Mouse (Mus musculus) hindbrain, embryonic 13.5 days (tissue): ENCODE data around the gene Dnmt3b. TPM values are rescaled to one million over a fixed set of nuclear protein-coding genes. Genes with fewer than 3 reads are reported as not detected.
"Not testable (repeated sequence)": the region's sequence is repeated elsewhere in the genome, so short reads cannot be mapped to it uniquely, and the experiment has no call there.

Experiments
- ATAC-seq: fragments of 200-750 bp; cut with Nextera tagmentation; 2 replicates; pipeline ENCODE4 v1.8.0; 2017; ENCODE audit warnings: moderate TSS enrichment; ENCODE audit not compliant: low FRiP score
- H3K27ac ChIP-seq: fragments of 300-500 bp; sonication (generic); 2 replicates; pipeline ENCODE4 v1.5.1; 2015; ENCODE audit warnings: inconsistent platforms, mild to moderate bottlenecking, moderate library complexity
- H3K27me3 ChIP-seq: fragments of 300-500 bp; sonication (generic); 2 replicates; pipeline ENCODE4 v1.6.1; 2015; ENCODE audit warnings: mild to moderate bottlenecking, inconsistent platforms
- H3K36me3 ChIP-seq: fragments of 300-500 bp; sonication (generic); 2 replicates; pipeline ENCODE4 v1.6.1; 2015; ENCODE audit warnings: mild to moderate bottlenecking, inconsistent platforms
- H3K4me1 ChIP-seq: fragments of 300-500 bp; sonication (generic); replicated peaks from 2 replicates; pipeline ENCODE4 v1.6.1; 2015; ENCODE audit warnings: inconsistent platforms
- H3K4me2 ChIP-seq: fragments of 300-500 bp; sonication (generic); 2 replicates; pipeline ENCODE4 v1.6.1; 2015; ENCODE audit warnings: inconsistent platforms, mild to moderate bottlenecking, moderate library complexity
- H3K4me3 ChIP-seq: fragments of 300-500 bp; sonication (generic); 2 replicates; pipeline ENCODE4 v1.5.1; 2015; ENCODE audit warnings: mild to moderate bottlenecking, inconsistent platforms
- H3K9ac ChIP-seq: fragments of 300-500 bp; sonication (generic); 2 replicates; pipeline ENCODE4 v1.6.1; 2015; ENCODE audit warnings: mild to moderate bottlenecking, inconsistent platforms
- H3K9me3 ChIP-seq: fragments of 300-500 bp; sonication (generic); 2 replicates; pipeline ENCODE4 v1.6.1; 2016; ENCODE audit warnings: inconsistent platforms
- WGBS: fragments of 180-500 bp; shearing (Covaris S2); methylation state at CpG from one replicate; pipeline ENCODE4 v1.1.7; 2015; 5-methylcytosine and 5-hydroxymethylcytosine counted together
- polyA plus RNA-seq: library from polyadenylated mRNA; unstranded; fragments of >200 nt; fragmentation: Nextera tagmentation; extraction: Ambion mirVana; gene quantifications from 2 replicates; pipeline ENCODE4 v1.2.1, GENCODE M21; 2015

The Dnmt3b gene
- polyA plus RNA-seq, 1 experiment from 2014 or later: 4.4 TPM

DNA sequence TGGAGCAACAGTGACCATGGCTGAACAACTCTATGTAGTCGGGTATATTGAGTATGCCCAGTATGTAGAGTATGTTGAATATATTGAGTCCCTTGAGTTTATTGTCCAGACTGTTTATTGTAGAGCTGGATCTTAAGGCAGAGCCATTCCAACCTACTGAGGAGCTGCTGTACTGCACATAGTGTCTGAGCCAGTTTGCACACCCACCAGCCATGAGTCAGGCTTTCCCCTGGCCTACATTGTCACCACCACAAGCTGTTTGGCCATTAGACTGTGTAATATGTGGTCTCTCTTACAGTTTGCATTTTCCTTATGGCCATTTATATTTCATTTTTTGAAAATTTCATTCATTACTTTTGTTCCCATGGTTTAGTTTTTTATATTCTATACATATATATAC is 30.7 kb downstream of the Dnmt3b start:
- no peaks in the 10 kb centered on the region for H3K27me3 ChIP-seq
- ATAC-seq: no peak
- WGBS: 98% methylated on average over 1 of the region's 1 CpGs

DNA sequence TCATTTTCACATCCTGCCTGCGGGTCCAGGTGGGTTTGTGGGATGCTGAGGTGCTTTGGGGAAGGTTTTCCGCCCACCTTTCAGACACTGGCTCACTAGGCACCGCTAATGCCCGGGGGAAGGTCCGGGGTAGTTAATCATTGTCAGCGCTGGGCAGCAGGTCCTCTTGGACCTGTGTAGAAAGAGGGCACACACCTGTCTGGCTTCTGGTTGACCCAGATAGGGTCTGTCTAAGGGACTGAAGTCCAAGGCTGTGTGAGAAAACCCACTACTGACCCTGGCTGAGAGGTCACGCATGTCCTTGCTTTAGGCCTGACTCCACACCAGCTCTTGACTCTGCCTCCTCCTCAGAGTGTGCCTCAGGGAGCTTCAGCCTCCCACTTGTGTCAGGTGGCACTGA is 44.2 kb downstream of the Dnmt3b start:
- not testable (repeated sequence) for H3K9ac ChIP-seq, H3K27ac ChIP-seq, H3K9me3 ChIP-seq, ATAC-seq, H3K27me3 ChIP-seq, H3K36me3 ChIP-seq, H3K4me3 ChIP-seq, H3K4me1 ChIP-seq, H3K4me2 ChIP-seq
- 88% methylated on average over 7 of the region's 7 CpGs for WGBS

More for the DNA sequence above, 30.7 kb downstream of the Dnmt3b start:
- Histone ChIP-seq H3K9me3 (no peaks in the 10 kb centered on the region), H3K36me3 (peaks cover 18% of the 10 kb centered on the region), H3K4me3 (no peak overlapping the region), H3K27ac (no peak overlapping the region), H3K4me2 (no peak overlapping the region), H3K9ac (no peak overlapping the region), H3K4me1 (no peaks in the 10 kb centered on the region)

DNA sequence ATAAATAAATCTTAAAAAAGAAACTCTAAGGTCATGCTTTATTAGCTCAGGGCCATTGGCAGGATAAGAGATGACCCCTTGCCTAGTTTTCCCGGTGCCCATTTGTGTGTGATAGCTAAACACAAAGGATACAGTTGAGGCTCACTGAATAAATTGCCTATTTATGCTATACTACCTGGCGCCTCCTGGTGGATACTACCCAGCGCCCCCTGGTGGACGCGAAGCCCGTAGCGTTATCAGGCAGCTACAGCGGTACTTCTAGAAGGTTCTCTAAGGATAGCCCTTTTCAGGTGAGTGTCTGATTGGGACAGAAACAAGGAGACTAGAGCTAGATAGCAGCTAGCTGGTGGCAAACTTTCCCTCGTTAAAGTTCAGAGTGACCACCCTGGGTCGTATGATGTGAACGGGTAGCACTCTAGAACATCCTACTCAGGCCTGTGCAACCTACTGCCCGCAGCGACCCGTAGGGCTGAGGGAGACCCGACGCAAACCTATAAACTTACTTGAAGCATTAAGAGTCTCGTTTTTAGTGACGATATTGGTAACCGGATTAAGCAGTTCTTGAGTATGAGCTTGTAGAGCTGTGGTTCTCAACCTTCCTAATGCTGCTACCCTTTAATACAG is 45.3 kb downstream of the Dnmt3b start:
- Histone ChIP-seq H3K27ac (no peak overlapping the region), H3K9ac (no peak overlapping the region), H3K27me3 (no peaks in the 10 kb centered on the region), H3K4me1 (no peaks in the 10 kb centered on the region), H3K4me2 (no peak overlapping the region), H3K4me3 (no peak overlapping the region), H3K36me3 (no peaks in the 10 kb centered on the region), H3K9me3 (no peaks in the 10 kb centered on the region)
- WGBS: 68% methylated on average over 19 of the region's 19 CpGs
- ATAC-seq: no peak

DNA sequence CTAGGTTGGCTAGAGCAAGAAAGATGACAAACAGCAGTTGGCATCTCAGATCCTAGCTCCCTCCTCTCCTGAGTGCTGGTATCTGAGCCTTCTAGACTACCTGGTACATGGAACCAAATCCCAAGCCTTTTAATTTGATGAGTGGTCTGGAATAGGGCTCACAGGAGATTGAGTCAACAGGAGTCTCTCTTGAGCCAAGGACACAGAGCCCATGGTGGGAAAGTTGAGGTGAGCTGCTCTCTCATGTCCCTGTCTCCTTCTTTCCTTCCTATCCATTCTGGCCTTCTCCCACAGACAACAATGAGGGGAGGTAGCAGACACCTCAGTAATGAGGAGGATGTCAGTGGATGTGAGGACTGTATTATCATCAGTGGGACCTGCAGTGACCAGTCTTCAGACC is 47.1 kb downstream of the Dnmt3b start, which contains the start of gene Dnmt3c:
TSS of gene Dnmt3c (plus strand) at position 301 of the 400 bp plus-strand sequence.
- no peak for ATAC-seq
- Histone ChIP-seq H3K4me1 (no peaks in the 10 kb centered on the region), H3K27me3 (no peaks in the 10 kb centered on the region), H3K4me3 (no peak within 1 kb of the TSS), H3K36me3 (no peaks in the 10 kb centered on the region), H3K4me2 (no peak within 1 kb of the TSS), H3K27ac (no peak within 1 kb of the TSS), H3K9me3 (no peaks in the 10 kb centered on the region), H3K9ac (no peak within 1 kb of the TSS)

DNA sequence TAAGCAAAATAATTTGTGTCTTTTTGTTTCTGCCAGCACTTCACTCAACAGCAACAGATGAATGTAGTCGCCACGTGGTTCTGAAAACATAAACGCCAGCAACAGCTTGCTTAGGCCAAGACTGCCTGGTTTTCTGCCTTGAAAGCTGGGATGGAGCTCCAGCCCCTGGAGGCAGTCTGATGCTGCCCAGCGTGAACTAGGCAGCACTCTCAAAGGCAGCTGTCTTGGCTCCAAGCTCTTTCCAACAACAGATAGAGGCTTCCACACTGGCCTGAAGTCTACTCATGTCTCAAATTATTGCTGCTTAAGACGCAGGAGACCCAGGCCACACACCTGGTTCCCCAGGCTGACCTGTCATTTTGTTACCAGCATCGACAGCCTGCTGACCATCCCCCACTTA is 54.1 kb downstream of the Dnmt3b start:
- 42% methylated on average over 6 of the region's 6 CpGs for WGBS
- H3K9me3 ChIP-seq: no peaks in the 10 kb centered on the region
- H3K27ac ChIP-seq: no peak overlapping the region
- H3K4me1 ChIP-seq: no peaks in the 10 kb centered on the region
- H3K4me3 ChIP-seq: no peak overlapping the region
- H3K4me2 ChIP-seq: no peak overlapping the region
- ATAC-seq: no peak
- no peak overlapping the region for H3K9ac ChIP-seq
- no peaks in the 10 kb centered on the region for H3K36me3 ChIP-seq
- no peaks in the 10 kb centered on the region for H3K27me3 ChIP-seq

DNA sequence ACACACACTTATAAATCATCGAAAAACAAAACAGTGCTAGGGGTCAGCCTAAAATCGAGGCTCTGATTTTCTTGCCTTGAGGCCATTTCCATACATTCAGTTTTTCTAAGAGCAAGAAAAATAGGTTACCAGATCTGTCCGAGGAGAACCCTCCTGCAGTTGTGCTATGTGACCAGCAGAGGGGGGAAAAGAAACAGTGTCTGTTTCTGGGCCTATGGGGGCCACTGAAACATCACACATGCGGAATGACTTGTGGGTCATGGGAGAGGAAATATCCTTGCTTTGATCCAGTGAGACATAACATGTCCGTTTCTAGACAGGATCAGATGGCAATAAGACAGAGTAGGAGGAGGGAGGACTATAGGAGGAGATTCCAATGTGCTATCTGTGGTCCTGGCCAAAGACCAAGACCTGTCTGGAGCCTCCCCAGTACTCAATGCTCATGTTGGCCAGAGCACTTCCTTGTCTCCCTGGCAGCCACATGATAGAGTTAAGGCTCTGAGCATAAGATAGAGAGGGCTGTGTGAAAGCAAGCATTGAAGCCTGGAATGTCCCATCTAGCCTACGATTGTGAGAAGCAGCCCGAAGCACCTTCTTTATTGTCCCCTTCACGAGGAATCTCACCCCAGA is 61.6 kb downstream of the Dnmt3b start:
- Histone ChIP-seq H3K4me1 (peaks cover 19% of the 10 kb centered on the region), H3K36me3 (no peaks in the 10 kb centered on the region), H3K9me3 (no peaks in the 10 kb centered on the region), H3K27ac (no peak overlapping the region), H3K27me3 (no peaks in the 10 kb centered on the region), H3K4me2 (no peak overlapping the region), H3K9ac (no peak overlapping the region), H3K4me3 (no peak overlapping the region)
- ATAC-seq: no peak
- WGBS: 55% methylated on average over 8 of the region's 8 CpGs

DNA sequence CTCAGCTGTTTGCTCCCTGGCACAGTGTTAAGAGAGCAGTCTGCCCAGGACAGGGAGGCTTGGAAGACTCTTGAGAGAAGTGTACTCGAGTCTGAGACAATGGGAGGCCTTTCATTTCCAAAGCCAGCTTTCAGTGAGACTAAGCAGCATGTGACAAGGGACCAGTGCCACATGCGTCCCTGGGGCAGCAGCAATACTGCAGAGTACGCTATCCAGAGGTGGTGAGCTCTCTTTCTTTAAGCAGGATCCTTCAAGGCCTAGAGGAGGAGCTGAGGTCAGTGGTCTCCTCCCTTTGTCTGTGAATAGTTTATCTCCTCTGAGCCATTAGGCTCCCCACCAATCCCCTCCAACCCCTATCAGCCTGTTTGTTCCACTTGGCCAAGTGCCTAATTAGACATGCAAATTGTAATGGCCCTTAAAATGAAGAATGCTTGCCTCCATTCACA is 63.4 kb downstream of the Dnmt3b start:
- WGBS: 14% methylated on average over 3 of the region's 3 CpGs
- ATAC-seq: peak; percentile 79
- Histone ChIP-seq H3K4me1 (peaks cover 19% of the 10 kb centered on the region), H3K4me3 (no peak overlapping the region), H3K4me2 (no peak overlapping the region), H3K27ac (peak overlapping the region; percentile 86), H3K9me3 (no peaks in the 10 kb centered on the region), H3K36me3 (no peaks in the 10 kb centered on the region), H3K27me3 (no peaks in the 10 kb centered on the region), H3K9ac (no peak overlapping the region)

DNA sequence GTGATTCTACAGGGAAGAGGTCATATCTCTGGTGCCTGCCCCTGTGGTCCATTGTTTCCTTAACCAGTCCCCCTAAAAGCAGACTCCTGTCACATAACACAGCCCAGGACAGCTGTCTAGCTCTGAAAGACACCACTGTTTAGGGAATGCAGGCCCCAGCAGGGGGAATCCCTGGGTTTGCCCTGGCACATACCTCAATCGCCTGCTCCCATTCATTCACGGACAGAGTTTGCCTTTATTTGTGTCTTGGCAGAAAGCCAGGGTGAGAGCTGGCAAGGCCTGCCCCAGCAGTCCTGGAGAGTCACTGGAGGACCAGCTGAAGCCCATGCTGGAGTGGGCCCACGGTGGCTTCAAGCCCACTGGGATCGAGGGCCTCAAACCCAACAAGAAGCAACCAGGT is 64.0 kb downstream of the Dnmt3b start:
- 10% methylated on average over 4 of the region's 4 CpGs for WGBS
- peak; percentile 87 for ATAC-seq
- H3K27ac ChIP-seq: peak overlapping the region; percentile 86
- no peaks in the 10 kb centered on the region for H3K36me3 ChIP-seq
- H3K4me3 ChIP-seq: no peak overlapping the region
- no peak overlapping the region for H3K4me2 ChIP-seq
- peaks cover 19% of the 10 kb centered on the region for H3K4me1 ChIP-seq
- no peak overlapping the region for H3K9ac ChIP-seq
- no peaks in the 10 kb centered on the region for H3K9me3 ChIP-seq
- H3K27me3 ChIP-seq: no peaks in the 10 kb centered on the region

DNA sequence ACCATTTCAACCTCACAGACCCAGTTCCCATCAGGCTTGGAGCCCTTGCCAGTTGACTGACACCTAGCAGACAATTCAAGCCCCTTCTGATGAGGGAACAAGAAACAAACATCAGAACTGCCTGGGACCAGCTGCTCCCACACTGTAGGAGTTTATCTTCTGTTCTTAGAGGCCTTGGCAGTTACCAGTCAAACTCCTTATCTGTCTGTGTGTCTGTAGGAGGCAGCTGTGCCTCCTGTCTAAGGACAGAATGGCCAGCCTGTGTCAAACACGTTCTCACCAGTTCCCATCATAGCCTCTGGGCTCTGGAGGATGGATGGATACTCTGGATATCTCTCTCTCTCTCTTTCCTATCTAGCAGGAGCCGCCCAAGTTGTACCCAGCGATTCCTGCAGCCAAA is 68.6 kb downstream of the Dnmt3b start:
- 84% methylated on average over 3 of the region's 3 CpGs for WGBS
- not testable (repeated sequence) for ATAC-seq

DNA sequence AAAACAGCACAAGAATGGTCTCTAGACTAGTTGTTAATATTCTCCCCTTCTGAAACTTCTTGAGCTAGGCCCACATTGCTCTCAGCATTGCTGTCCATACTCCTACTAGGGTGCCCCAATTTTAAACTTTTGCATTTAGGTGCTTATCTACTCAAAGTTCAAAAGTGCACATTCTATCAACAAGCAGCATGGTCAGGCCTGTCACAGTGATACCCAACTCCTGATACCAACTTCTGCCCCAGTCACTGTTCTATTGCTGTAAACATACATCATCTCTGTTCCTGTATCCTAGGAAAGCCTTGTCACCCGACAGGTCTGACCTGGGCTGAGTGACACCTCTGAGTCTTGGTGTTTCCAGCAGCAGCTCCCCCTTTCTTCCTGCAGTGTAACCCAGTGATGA is 73.8 kb downstream of the Dnmt3b start:
- Histone ChIP-seq H3K9me3 (no peaks in the 10 kb centered on the region), H3K4me2 (no peak overlapping the region), H3K27me3 (no peaks in the 10 kb centered on the region), H3K27ac (no peak overlapping the region), H3K4me3 (no peak overlapping the region), H3K4me1 (no peaks in the 10 kb centered on the region), H3K9ac (no peak overlapping the region), H3K36me3 (no peaks in the 10 kb centered on the region)
- WGBS: 93% methylated on average over 1 of the region's 1 CpGs
- no peak for ATAC-seq

More for the DNA sequence above, 68.6 kb downstream of the Dnmt3b start:
- H3K27ac ChIP-seq, H3K27me3 ChIP-seq, H3K4me2 ChIP-seq, H3K9ac ChIP-seq, H3K9me3 ChIP-seq, H3K36me3 ChIP-seq, H3K4me1 ChIP-seq, H3K4me3 ChIP-seq: not testable (repeated sequence)

DNA sequence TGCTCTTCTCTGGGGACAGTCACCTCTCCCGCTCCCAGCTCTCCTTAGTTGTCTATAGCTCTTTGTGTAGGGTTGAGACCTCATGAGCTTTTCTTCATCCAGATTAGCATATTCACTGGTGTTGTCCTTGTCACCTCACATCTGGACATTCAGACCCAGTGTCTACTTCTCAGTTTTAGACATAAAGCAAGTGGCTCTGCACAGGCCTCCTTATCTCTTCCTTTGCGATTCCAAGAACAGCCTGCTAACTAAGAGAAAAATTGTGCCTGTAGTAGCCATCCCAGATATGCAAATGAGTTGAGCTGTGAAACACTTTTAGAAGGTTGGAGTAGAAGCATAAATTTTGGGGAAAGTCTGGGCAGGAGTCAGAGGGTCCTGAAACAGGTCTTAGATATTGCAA is 75.2 kb downstream of the Dnmt3b start:
- Histone ChIP-seq H3K4me1 (no peaks in the 10 kb centered on the region), H3K9ac (no peak overlapping the region), H3K4me3 (no peak overlapping the region), H3K9me3 (no peaks in the 10 kb centered on the region), H3K36me3 (no peaks in the 10 kb centered on the region), H3K4me2 (no peak overlapping the region), H3K27ac (no peak overlapping the region), H3K27me3 (no peaks in the 10 kb centered on the region)
- 87% methylated on average over 2 of the region's 2 CpGs for WGBS
- no peak for ATAC-seq

DNA sequence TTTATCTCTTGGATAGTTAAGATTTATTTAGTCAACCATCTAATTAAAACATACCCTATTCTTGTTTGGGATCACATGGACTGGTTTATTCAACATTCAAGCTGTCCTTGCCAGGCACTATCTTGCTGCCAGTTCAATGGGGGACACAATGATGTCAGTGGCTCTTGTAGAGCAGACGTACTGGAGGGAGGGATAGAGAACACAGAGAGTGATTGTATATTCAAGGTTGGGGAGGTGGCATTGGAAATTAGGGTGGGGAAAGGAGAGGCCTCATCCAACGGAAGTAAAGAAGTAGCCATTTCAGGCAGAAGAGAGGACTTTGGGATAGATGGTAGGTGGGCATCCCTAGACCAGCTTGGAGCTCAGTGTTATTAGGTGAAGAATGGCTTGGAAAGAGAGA is 75.6 kb downstream of the Dnmt3b start:
- Histone ChIP-seq H3K4me2 (no peak overlapping the region), H3K9ac (no peak overlapping the region), H3K4me3 (no peak overlapping the region), H3K36me3 (no peaks in the 10 kb centered on the region), H3K4me1 (no peaks in the 10 kb centered on the region), H3K27me3 (no peaks in the 10 kb centered on the region), H3K9me3 (no peaks in the 10 kb centered on the region), H3K27ac (no peak overlapping the region)
- ATAC-seq: no peak
- whole genome bisulfite sequencing: 66% methylated on average over 2 of the region's 2 CpGs

DNA sequence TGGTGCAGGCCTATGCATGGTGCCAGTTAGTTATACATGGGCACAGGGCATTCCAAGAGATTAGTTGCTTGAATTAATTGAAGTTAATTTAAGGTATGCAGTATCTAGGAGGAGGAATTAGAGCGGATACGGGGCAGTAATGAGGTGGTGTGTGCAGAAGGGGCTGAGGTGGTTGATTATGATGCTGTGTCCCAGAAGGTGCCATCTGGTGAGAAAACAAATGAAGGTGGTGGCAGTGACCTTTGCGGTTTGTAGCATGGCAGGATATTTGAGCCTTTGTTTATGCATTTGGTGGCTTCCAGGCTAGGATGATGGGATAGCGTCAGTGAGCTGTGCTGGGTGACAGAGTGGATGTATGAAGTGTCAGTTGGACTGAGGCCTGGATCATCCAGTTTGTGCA is 76.0 kb downstream of the Dnmt3b start:
- no peak for ATAC-seq
- H3K27ac ChIP-seq: no peak overlapping the region
- H3K36me3 ChIP-seq: no peaks in the 10 kb centered on the region
- H3K4me3 ChIP-seq: no peak overlapping the region
- H3K4me1 ChIP-seq: no peaks in the 10 kb centered on the region
- H3K9me3 ChIP-seq: no peaks in the 10 kb centered on the region
- WGBS: 83% methylated on average over 4 of the region's 4 CpGs
- no peak overlapping the region for H3K9ac ChIP-seq
- H3K27me3 ChIP-seq: no peaks in the 10 kb centered on the region
- H3K4me2 ChIP-seq: no peak overlapping the region
